Mouse (Mus musculus): ENCODE data around the gene Dpp6.

Gene Dpp6

GRCm38 (mm10) chr5:27056436-27056835, 239.4 kb downstream of the Dpp6 start:
- no peak for DNase-seq (ENCODE audit: low spot score in 2 of 2)

- DNase-seq (ENCODE audit: low spot score in 2 of 2): no peak
Measured at GRCm38 (mm10) chr5:27060114-27060513, 243.1 kb downstream of the Dpp6 start.

GRCm38 (mm10) chr5:27063871-27064270, 246.9 kb downstream of the Dpp6 start:
- DNase-seq (ENCODE audit: low spot score in 2 of 2): no peak

GRCm38 (mm10) chr5:27066837-27067236, 249.8 kb downstream of the Dpp6 start:
- DNase-seq (ENCODE audit: low spot score in 2 of 2): no peak

- peak; percentile 83 to 86 for DNase-seq (ENCODE audit: low spot score in 2 of 2)
Measured at GRCm38 (mm10) chr5:27075131-27075591, 258.2 kb downstream of the Dpp6 start.

- peak in 1 of 2 experiments; percentile 48 for DNase-seq (ENCODE audit: low spot score in 2 of 2)
Measured at GRCm38 (mm10) chr5:27076046-27076445, 259.0 kb downstream of the Dpp6 start.

- no peak for DNase-seq (ENCODE audit: low spot score in 2 of 2)
Measured at GRCm38 (mm10) chr5:27077821-27078220, 260.8 kb downstream of the Dpp6 start.

- DNase-seq (ENCODE audit: low spot score in 2 of 2): no peak
Measured at GRCm38 (mm10) chr5:27081275-27081674, 264.3 kb downstream of the Dpp6 start.

- DNase-seq (ENCODE audit: low spot score in 2 of 2): peak in 1 of 2 experiments; percentile 44
Measured at GRCm38 (mm10) chr5:27083762-27084161, 266.8 kb downstream of the Dpp6 start.

GRCm38 (mm10) chr5:27108221-27108620, 291.2 kb downstream of the Dpp6 start:
- no peak for DNase-seq (ENCODE audit: low spot score in 2 of 2)

GRCm38 (mm10) chr5:27122479-27122878, 305.5 kb downstream of the Dpp6 start:
- no peak for DNase-seq (ENCODE audit: low spot score in 2 of 2)

GRCm38 (mm10) chr5:27122944-27123343, 305.9 kb downstream of the Dpp6 start:
- no peak for DNase-seq (ENCODE audit: low spot score in 2 of 2)

GRCm38 (mm10) chr5:27126034-27126433, 309.0 kb downstream of the Dpp6 start:
- peak; percentile 39 to 66 for DNase-seq (ENCODE audit: low spot score in 2 of 2)

GRCm38 (mm10) chr5:27133196-27133595, 316.2 kb downstream of the Dpp6 start:
- DNase-seq (ENCODE audit: low spot score in 2 of 2): peak; percentile 42

GRCm38 (mm10) chr5:27134436-27135005, 317.5 kb downstream of the Dpp6 start:
- no peak for DNase-seq (ENCODE audit: low spot score in 2 of 2)

- no peak for DNase-seq (ENCODE audit: low spot score in 2 of 2)
Measured at GRCm38 (mm10) chr5:27147397-27147945, 330.5 kb downstream of the Dpp6 start.

GRCm38 (mm10) chr5:27151017-27151416, 334.0 kb downstream of the Dpp6 start:
- no peak for DNase-seq (ENCODE audit: low spot score in 2 of 2)

GRCm38 (mm10) chr5:27155671-27156070, 338.7 kb downstream of the Dpp6 start:
- no peak for DNase-seq (ENCODE audit: low spot score in 2 of 2)

GRCm38 (mm10) chr5:27156366-27156765, 339.4 kb downstream of the Dpp6 start:
- no peak for DNase-seq (ENCODE audit: low spot score in 2 of 2)

- peak in 1 of 2 experiments; percentile 20 for DNase-seq (ENCODE audit: low spot score in 2 of 2)
Measured at GRCm38 (mm10) chr5:27161122-27161645, 344.2 kb downstream of the Dpp6 start.

GRCm38 (mm10) chr5:27168550-27168949, 351.5 kb downstream of the Dpp6 start:
- no peak for DNase-seq (ENCODE audit: low spot score in 2 of 2)

- no peak for DNase-seq (ENCODE audit: low spot score in 2 of 2)
Measured at GRCm38 (mm10) chr5:27184963-27185362, 368.0 kb downstream of the Dpp6 start.

GRCm38 (mm10) chr5:27191242-27191969, 374.4 kb downstream of the Dpp6 start:
- DNase-seq (ENCODE audit: low spot score in 2 of 2): no peak
